Mouse (Mus musculus): ENCODE results near the gene Wwox. TPM values are rescaled to one million over a fixed set of nuclear protein-coding genes. Genes with fewer than 3 reads are reported as not detected.

The Wwox gene
- total RNA-seq, 4 experiments from 2014 or later: 14.4 to 17.9 (median 16.4) TPM

- DNase-seq (ENCODE audit: low spot score in 2 of 2): no peak
Measured at GRCm38 (mm10) chr8:114731260-114732140, 292.0 kb downstream of the Wwox start.

GRCm38 (mm10) chr8:114743185-114743915, 303.9 kb downstream of the Wwox start:
- no peak for DNase-seq (ENCODE audit: low spot score in 2 of 2)

- no peak for DNase-seq (ENCODE audit: low spot score in 2 of 2)
Measured at GRCm38 (mm10) chr8:114746373-114746772, 306.9 kb downstream of the Wwox start.

DNA sequence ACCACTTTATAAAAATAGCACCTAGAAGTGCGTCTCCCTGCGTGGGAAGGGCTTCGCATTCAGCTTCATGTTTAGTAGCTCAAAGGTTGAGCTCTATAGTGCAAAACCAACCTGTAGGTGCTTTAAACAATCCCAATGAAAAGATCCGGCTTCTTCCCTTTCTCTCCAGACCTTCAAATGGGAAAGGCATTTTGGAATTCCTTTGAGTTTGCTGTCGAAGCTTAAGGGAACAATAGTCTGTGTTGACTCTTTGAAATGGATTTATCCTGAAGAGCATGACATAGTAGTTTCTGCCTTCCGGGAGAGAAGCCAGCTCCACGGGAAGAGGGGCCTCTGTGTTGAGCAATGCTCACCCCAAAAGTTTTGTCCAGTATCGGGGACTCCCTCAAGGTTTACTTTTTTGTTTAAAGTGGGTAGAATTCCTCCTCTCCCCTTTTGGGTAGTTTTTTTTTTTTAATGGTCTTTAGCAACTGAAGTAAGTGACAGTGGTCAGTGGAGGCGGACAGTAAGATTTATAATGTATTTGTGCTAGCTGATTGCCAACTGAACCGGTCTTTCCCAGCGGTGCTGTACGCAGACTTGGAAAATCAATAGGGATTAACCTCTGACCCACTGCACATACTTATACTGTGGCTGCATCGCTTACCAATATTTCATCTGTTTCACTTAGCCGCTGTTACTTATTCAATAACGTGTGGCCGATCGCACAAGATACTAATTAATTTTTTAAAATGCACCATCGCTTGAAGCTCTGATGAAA, 312.1 kb downstream of the Wwox start:
- no peak for DNase-seq (ENCODE audit: low spot score in 2 of 2)

- no peak for DNase-seq (ENCODE audit: low spot score in 2 of 2)
Measured at GRCm38 (mm10) chr8:114759621-114760020, 320.2 kb downstream of the Wwox start.

DNA sequence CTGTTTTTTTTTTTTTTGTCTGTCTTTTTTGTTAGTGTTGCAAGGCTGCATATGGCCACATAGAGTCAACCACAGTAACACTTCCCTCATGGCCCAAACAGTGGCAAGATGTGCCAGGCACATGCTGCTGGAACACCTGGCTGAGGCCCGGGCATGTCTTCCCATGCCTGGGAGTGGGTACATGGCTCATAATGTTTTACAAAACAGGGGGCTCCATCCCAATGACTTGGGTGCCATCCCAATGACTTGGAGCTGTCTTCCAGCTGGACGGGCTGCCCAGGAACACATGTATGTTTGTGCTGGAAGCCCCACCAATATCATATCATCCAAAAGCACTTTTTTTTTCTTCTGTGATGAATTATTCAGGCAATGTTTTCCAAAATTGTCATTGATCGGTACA, 329.1 kb downstream of the Wwox start:
- DNase-seq (ENCODE audit: low spot score in 2 of 2): no peak

DNA sequence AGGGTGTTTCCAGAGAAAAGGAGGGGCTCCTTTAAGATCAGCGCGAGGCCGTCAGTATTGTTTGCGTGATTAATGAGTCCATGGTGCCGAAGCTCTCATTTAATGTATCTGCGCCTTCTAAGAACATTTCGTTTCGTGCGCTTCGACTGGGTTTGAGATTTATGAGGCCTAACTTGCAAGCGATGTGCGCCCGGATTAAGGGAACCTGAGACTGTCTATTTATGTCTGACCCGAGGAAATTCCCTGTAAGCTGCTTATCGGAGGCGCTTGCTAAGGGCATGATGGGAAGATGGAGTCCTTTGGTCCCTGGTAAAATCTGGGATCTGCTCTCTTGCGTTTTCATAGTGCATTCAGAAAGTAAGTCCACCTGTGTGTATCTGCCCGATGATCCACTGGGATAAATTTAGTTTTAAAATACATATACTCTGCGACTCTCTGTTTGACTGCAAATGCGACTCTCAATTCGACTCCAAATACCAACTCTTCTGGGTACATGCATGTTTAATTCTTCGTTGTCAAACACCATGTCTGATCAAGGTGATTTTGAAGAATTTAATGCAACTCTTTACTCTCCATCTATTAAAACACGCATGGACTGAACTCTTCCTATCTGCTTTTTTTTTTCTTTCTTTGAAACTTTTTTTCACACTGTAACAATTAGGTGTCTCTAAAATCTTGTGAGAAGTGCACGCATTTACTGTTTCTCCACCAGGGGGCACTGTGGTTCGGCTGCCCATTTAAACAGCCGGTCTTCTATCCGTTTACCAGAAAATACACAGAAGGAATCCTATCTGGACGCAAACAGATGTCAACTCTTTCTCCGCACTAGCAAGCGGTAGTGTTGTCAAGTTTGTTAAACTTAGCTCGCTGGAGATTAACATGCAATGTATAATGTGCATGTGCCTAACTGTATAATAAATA, 331.7 kb downstream of the Wwox start:
- DNase-seq (ENCODE audit: low spot score in 2 of 2): peak; percentile 21 to 66

DNA sequence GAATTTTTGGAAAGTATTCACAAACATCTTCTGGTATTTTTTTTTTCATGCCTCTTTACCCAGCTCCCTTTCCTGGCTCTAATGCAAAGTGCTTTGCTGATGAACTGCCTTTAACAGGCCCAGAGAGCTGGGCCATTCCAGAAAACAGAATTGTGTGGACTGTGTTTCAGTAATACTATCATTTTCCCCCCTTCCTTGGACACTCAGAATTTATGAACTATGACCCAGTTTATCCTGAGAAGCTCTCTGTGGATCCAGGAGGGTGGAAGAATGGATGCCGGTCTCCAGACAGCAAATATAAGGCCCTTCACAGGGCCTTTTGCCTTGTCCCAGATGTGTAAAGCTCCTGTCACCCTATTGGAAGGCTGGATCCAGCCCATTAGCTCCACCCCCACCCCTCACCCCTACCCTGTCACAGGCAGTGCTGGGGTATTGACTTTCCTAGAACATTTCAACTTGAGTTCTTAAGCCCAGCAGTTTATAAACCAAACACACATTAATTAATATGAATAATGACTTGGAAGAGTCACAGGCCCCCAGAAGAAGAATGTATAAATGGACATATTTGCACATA, 332.9 kb downstream of the Wwox start:
- no peak for DNase-seq (ENCODE audit: low spot score in 2 of 2)

DNA sequence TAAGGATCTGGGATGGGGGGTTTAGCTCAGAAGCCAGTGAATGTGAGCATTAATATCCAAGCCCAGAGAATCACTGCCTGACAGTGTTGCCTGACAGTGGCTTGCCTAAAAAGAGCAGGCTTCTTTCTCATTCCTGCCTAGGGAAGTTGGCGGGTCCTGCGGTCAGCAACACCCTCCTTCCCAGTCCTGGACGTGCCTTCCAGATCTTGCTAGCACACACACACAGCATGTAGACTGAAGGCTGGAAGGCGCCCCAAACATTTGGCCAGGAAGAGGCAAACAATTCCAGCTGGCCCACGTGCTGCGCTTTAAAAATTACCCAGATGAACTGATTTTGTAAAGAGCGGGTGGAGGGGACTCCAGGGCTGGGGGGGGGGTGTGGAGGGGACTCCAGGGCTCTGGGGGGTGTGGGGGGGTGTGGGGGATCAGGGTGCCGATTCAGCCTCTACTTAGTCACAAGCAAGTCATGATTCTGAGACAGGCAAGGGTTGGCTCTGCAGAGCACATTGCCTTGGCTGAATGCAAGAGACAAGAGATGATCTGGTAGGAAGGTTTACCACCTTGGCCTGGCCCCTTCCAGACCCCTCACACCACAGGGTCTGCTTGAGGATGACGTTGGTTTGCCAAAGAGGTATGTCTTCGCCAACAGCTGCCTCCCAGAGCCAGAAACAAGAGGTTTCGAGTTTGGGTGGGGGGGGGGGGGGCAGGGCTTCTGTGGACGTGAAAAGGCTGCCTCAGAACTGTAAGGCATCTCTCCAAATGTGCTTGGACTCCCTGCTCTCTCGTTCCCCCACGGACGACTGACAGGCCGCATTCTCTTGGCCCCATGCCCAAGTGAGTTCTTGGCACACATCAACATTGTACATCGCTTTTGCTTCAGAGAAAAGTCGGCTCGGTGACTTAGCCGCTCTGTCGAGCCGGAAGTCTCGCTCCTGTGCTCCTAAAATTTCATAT, 334.3 kb downstream of the Wwox start:
- DNase-seq (ENCODE audit: low spot score in 2 of 2): peak; percentile 10 to 16

GRCm38 (mm10) chr8:114774415-114774775, 334.9 kb downstream of the Wwox start:
- DNase-seq (ENCODE audit: low spot score in 2 of 2): no peak

GRCm38 (mm10) chr8:114775543-114775942, 336.1 kb downstream of the Wwox start:
- DNase-seq (ENCODE audit: low spot score in 2 of 2): no peak

DNA sequence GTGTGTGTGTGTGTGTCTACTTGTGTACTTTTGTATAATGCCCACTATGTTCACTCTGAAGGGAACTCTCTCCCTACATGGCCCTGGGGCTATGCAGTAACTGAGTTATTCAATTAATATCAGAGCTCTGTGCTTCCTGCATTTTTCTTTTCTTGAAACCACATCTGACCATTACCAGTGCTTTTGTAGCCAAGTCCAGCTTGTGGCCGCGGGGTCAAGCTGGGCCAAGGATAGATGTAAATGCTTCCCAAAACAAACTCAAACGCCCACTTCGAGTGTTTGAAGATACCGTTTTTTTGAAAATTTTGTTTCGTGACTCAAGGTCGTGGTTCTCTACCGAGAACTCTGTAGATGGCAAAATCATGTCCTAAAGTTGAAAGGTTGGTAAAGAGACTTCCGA, 337.2 kb downstream of the Wwox start:
- DNase-seq (ENCODE audit: low spot score in 2 of 2): no peak

DNA sequence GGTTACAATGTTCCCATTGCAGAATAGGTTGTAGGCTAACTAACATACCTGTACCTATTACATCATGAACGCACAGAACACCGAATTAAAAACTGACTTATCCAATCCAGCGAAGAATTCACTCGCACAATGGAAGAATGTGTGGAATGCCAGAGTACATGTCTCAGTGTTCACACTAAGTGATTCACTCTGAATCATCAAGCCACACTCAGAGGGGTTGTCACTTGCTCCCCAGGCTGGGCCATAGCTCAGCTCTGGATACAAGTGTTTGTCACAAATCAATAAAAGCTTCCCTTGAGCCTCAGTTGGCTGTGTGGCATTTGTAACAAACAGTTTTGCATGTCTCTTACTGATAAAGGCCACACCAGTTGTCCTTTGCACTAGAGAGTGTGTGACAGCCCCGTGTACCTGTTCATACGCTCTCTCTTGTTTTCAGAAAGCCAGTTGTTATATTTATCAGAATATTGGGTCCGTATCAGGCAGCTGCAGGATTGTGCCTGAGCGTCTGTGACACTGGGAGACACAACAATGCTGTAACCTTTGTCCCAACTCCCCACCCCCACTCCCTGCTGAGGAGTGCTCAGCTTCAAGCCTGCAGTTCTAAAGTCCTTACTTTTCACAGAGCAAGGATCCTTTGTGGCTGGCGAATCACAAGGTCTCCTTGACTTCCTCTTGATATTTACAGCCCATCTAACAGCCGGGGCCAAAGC, 338.0 kb downstream of the Wwox start:
- no peak for DNase-seq (ENCODE audit: low spot score in 2 of 2)

DNA sequence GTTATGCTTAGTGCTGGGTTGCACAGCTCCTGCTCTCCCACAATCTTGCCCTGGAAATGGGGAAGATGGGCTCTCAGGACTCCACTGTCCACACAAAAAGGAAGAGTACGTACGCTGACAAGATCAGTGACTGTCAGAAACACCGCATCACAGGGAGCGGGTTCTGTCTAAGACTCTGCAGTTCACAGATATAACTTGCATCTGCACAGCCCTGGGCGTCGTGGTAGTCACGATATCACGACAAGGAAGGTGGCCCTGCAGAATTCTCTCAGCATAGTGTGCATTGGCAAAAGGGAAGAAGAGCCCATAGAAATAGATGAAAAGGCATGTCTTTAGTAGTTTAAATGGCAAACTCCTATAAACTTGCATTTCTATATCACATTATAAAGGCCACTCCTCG, 339.5 kb downstream of the Wwox start:
- DNase-seq (ENCODE audit: low spot score in 2 of 2): no peak

GRCm38 (mm10) chr8:114783321-114783720, 343.9 kb downstream of the Wwox start:
- DNase-seq (ENCODE audit: low spot score in 2 of 2): no peak

- DNase-seq (ENCODE audit: low spot score in 2 of 2): no peak
Measured at GRCm38 (mm10) chr8:114785834-114786233, 346.4 kb downstream of the Wwox start.

GRCm38 (mm10) chr8:114789616-114790015, 350.2 kb downstream of the Wwox start:
- no peak for DNase-seq (ENCODE audit: low spot score in 2 of 2)

DNA sequence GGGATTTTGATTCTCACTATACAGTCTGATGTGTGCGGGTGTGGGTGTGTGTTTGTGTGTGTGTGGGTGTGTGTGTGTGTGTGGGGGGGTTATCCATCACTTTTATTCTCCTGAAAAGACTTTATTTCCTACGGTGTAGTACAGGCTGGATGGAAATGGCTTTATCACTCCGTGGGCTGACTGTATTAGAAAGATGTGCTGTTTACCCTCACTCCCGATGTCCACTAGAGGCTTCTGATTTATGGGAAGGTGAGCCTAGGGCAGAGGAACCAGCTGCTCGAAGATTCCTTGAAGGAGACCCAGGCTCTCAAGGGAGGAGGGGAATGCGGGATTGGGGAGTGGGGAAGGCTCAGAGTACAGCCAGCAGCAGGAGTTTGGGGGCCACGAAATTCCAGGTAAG, 351.3 kb downstream of the Wwox start:
- DNase-seq (ENCODE audit: low spot score in 2 of 2): no peak

DNA sequence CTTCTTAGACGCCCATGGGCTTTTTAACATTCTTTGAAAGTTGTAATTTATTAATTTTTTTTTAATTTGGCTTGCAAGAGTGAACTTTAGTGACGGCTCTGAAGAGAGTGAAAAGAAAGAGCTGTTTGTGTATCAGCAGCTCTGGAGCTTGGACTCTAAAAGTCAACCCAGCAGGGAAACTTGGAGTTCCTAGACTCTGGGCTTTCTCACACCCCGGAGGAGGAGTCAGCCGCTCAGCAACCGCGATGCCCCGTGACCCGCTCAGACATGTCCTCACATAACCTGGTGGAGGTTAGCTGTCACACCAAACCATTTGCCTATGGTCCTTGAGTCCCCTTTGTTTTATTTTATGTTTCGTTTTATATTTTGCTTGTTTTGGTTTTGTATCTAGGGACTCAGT, 354.2 kb downstream of the Wwox start:
- no peak for DNase-seq (ENCODE audit: low spot score in 2 of 2)
